Mouse (Mus musculus) liver, embryonic 15.5 days (tissue): ENCODE data around the gene Gpc6. TPM values are rescaled to one million over a fixed set of nuclear protein-coding genes. Genes with fewer than 3 reads are reported as not detected.

Experiments used
- ATAC-seq: fragments of 200-750 bp; cut with Nextera tagmentation; 2 replicates; pipeline ENCODE4 v1.8.0; 2017; ENCODE audit warnings: moderate number of reproducible peaks, mild to moderate bottlenecking, moderate library complexity; ENCODE audit not compliant: insufficient read depth
- H3K27ac ChIP-seq: fragments of 300-500 bp; sonication (generic); replicated peaks from 2 replicates; pipeline ENCODE4 v1.5.1; 2015; ENCODE audit warnings: mild to moderate bottlenecking, inconsistent platforms
- H3K27me3 ChIP-seq: fragments of 300-500 bp; sonication (generic); 2 replicates; pipeline ENCODE4 v1.6.1; 2015; ENCODE audit warnings: mild to moderate bottlenecking, inconsistent platforms
- H3K36me3 ChIP-seq: fragments of 300-500 bp; sonication (generic); replicated peaks from 2 replicates; pipeline ENCODE4 v1.6.1; 2015; ENCODE audit warnings: moderate library complexity, mild to moderate bottlenecking, inconsistent platforms
- H3K4me1 ChIP-seq: fragments of 300-500 bp; sonication (generic); replicated peaks from 2 replicates; pipeline ENCODE4 v1.6.1; 2015; ENCODE audit warnings: inconsistent platforms
- H3K4me2 ChIP-seq: fragments of 300-500 bp; sonication (generic); 2 replicates; pipeline ENCODE4 v1.6.1; 2015; ENCODE audit warnings: moderate library complexity, mild to moderate bottlenecking, inconsistent platforms
- H3K4me3 ChIP-seq: fragments of 300-500 bp; sonication (generic); replicated peaks from 2 replicates; pipeline ENCODE4 v1.5.1; 2015; ENCODE audit warnings: mild to moderate bottlenecking, inconsistent platforms
- H3K9ac ChIP-seq: fragments of 300-500 bp; sonication (generic); 2 replicates; pipeline ENCODE4 v1.6.1; 2015; ENCODE audit warnings: moderate library complexity, mild to moderate bottlenecking, inconsistent platforms
- H3K9me3 ChIP-seq: fragments of 300-500 bp; sonication (generic); replicated peaks from 2 replicates; pipeline ENCODE4 v1.6.1; 2016; ENCODE audit warnings: inconsistent platforms
- WGBS: fragments of 180-500 bp; shearing (Covaris S2); methylation state at CpG from one replicate; pipeline ENCODE4 v1.1.7; 2015; ENCODE audit warnings: mixed read lengths; ENCODE audit not compliant: insufficient replicate concordance; 5-methylcytosine and 5-hydroxymethylcytosine counted together
- polyA plus RNA-seq: library from polyadenylated mRNA; unstranded; fragments of >200 nt; fragmentation: Nextera tagmentation; extraction: Ambion mirVana; gene quantifications from 2 replicates; pipeline ENCODE4 v1.2.1, GENCODE M21; 2015

Gene Gpc6
- polyA plus RNA-seq, 1 experiment from 2014 or later: 3.4 TPM

DNA sequence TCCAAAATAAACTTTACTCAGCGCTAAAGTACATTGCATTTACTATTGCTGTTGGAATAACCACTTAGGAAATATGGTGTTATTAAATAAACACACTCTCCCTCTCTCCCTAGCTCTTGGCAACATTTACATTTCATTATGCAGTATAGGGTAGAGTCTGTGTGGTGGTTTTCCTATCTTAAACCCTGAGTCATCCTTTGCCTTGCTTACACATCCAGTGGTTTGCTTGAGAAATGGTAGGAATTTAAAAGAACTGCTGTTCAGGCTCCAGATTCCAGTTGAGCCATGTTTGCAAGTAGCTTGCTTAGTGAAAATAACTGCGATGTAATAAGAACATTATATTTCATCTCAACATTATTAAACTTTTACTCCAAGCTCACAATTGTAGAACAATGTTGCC is 3.3 kb downstream of the Gpc6 start:
- Histone ChIP-seq H3K9ac (no peak overlapping the region), H3K4me1 (no peaks in the 10 kb centered on the region), H3K4me3 (no peak overlapping the region), H3K36me3 (no peaks in the 10 kb centered on the region), H3K27me3 (peaks cover 42% of the 10 kb centered on the region), H3K9me3 (no peaks in the 10 kb centered on the region), H3K27ac (no peak overlapping the region), H3K4me2 (no peak overlapping the region)
- WGBS: 44% methylated on average over 2 of the region's 2 CpGs
- no peak for ATAC-seq

DNA sequence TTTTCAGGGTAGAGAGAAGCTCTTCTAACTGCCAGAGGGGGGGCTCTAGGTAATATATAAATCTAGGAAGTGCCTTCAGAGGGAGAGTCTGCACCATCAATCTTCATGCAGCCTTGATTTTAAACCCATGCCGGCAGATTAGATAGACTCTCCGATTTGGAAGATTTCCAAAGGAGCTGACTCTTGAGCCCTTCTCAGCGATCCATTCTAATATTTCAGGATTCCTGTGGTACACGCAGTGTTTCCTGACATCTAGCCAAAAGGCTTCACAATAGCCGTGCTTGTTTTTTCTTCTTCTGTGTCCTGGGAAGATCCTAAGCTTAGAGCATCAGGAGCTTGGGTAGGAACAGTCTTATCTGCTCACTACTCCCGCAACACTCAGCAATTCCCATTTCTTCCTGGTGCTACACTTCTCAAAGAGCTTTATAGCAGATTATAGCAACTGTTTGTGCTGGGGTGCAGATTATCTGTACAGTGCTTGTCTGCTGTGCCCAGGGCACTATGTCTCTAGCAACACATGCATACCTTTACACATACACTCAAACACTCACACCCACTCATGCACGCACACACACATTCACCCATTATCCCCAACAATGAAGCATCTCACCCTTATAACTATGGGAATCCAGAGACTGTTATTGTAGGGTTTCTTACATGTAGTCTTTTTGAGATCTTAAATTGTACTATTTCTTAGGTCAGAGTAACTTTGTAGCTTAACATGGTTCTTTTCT is 3.8 kb downstream of the Gpc6 start:
- WGBS: 60% methylated on average over 7 of the region's 7 CpGs
- H3K36me3 ChIP-seq: no peaks in the 10 kb centered on the region
- no peaks in the 10 kb centered on the region for H3K9me3 ChIP-seq
- no peak overlapping the region for H3K4me3 ChIP-seq
- peaks cover 42% of the 10 kb centered on the region for H3K27me3 ChIP-seq
- ATAC-seq: no peak
- no peak overlapping the region for H3K9ac ChIP-seq
- no peak overlapping the region for H3K4me2 ChIP-seq
- no peaks in the 10 kb centered on the region for H3K4me1 ChIP-seq
- no peak overlapping the region for H3K27ac ChIP-seq

DNA sequence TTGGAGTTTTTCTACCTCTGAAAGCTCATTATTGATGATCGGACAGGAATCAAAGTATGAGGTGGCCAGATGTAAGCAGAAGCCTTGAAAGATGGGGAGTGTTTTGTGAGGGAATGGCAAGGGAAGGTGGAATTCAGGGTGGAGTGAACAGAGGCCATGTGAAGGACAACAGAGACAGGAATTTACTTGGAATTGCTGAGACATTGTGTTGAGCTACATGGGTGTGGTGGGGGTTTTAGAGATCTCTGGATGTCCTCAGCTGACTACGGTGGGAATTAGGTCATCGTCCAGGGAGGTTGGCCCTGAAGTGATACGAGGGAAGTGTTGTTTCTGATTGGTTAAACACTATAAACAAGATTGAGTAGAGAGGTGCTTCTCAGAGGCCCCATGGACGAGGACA is 8.7 kb downstream of the Gpc6 start:
- Histone ChIP-seq H3K4me3 (no peak overlapping the region), H3K9ac (no peak overlapping the region), H3K4me2 (no peak overlapping the region), H3K9me3 (no peaks in the 10 kb centered on the region), H3K4me1 (no peaks in the 10 kb centered on the region), H3K36me3 (no peaks in the 10 kb centered on the region), H3K27ac (no peak overlapping the region), H3K27me3 (0 out of 2 replicates have a peak, but pooled peaks cover 4% of the 10 kb centered on the region)
- ATAC-seq: no peak
- 37% methylated on average over 5 of the region's 5 CpGs for WGBS

DNA sequence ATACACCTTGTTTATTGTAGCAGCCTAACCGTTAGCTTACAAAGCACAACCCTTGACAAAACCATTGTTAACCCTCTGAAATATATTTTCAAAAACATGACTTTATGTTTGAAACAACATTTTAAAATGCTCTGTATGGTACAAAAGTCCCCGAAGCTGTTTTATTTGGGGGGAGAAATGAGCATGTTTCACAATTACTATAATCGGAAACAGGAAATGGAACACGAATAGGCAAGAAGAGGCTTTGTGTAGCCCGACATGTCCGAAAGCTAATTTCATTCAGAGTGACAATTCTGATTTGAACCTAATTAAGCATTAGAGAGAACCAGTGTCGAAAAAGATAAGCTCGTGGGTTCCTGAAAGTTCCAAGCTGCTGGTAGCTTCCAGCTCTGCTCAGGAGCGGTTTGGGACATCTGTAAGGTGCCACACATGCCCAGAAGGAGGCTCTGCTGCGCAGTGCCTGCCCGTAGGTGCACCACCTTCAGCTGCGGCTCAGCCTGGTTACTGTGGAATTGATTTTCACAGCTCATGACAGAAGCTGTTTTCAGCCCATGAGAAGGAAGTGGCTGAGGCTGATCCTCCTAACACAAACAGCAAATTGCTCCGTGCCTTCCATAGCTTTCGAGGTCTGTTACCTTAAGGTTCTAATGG is 12.9 kb downstream of the Gpc6 start:
- Histone ChIP-seq H3K9me3 (no peaks in the 10 kb centered on the region), H3K9ac (no peak overlapping the region), H3K4me1 (no peaks in the 10 kb centered on the region), H3K27ac (no peak overlapping the region), H3K4me3 (no peak overlapping the region), H3K27me3 (no peaks in the 10 kb centered on the region), H3K4me2 (no peak overlapping the region), H3K36me3 (no peaks in the 10 kb centered on the region)
- 63% methylated on average over 14 of the region's 14 CpGs for WGBS
- ATAC-seq: no peak

DNA sequence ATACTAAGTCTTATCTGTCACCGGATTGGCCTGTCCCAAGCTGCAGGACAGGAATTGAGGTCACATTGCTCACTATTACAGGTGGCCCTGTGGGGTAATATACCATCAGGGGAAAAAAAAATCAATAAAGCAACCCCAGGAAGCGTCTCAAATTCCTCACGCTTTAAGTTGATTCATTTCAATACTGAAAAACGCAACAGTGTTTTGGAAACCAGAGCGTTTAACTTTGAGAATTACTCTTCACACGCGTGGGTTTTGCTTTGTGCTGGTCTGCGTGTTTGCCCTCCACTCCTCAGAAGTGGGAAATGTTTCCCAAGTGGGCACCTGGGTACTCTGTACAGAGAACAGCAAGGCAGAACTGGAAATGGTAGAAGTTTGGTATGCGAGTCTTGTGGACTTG is 13.6 kb downstream of the Gpc6 start:
- 72% methylated on average over 9 of the region's 9 CpGs for WGBS
- no peaks in the 10 kb centered on the region for H3K4me1 ChIP-seq
- no peak overlapping the region for H3K4me2 ChIP-seq
- no peak overlapping the region for H3K27ac ChIP-seq
- H3K36me3 ChIP-seq: no peaks in the 10 kb centered on the region
- H3K9me3 ChIP-seq: no peaks in the 10 kb centered on the region
- H3K4me3 ChIP-seq: no peak overlapping the region
- no peak for ATAC-seq
- no peak overlapping the region for H3K9ac ChIP-seq
- no peaks in the 10 kb centered on the region for H3K27me3 ChIP-seq

DNA sequence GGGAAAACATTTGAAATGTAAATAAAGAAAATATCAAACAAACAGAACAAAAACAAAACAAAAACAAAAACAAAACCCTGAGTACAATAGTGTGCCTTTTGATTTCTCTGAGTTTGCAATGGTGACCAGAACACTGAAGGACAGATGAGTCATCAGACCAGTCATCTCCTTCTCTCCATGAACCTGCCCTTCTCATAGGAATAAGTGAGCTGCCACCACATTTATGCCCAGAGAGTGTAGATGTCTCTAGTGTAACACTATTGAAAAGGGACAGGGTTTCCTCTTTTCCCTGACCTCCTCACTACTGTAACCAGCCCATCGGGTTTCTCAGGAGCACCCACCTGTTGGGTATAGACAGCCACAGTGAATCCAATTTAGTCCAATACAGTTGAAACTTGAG is 14.4 kb downstream of the Gpc6 start:
- 57% methylated on average over 1 of the region's 1 CpGs for WGBS
- no peaks in the 10 kb centered on the region for H3K27me3 ChIP-seq
- no peak overlapping the region for H3K9ac ChIP-seq
- H3K36me3 ChIP-seq: no peaks in the 10 kb centered on the region
- ATAC-seq: no peak
- no peaks in the 10 kb centered on the region for H3K4me1 ChIP-seq
- no peak overlapping the region for H3K27ac ChIP-seq
- H3K9me3 ChIP-seq: no peaks in the 10 kb centered on the region
- no peak overlapping the region for H3K4me3 ChIP-seq
- no peak overlapping the region for H3K4me2 ChIP-seq

DNA sequence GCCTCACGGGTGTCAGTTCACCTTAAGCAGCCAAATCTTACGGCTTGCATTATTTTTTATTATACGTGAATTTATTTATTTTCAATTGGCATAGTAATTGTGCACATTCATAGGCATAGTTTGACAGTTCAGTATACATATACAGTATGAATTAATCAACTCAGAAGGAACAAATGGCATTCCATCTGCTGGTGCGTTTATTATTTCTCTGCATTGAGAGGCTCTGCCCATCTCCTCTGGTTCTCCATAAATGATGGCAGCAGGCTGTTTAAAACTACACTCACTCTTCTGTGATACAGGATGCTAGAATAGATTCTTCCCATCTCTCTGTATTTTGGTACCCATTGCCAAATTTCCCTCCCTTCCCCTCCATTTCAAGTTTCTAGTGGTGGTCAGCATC is 16.7 kb downstream of the Gpc6 start:
- no peaks in the 10 kb centered on the region for H3K27me3 ChIP-seq
- H3K4me2 ChIP-seq: no peak overlapping the region
- H3K36me3 ChIP-seq: no peaks in the 10 kb centered on the region
- H3K4me3 ChIP-seq: no peak overlapping the region
- WGBS: 77% methylated on average over 4 of the region's 4 CpGs
- H3K27ac ChIP-seq: no peak overlapping the region
- H3K9me3 ChIP-seq: no peaks in the 10 kb centered on the region
- ATAC-seq: no peak
- H3K4me1 ChIP-seq: no peaks in the 10 kb centered on the region
- H3K9ac ChIP-seq: no peak overlapping the region

GRCm38 (mm10) chr14:116943751-116944150 is 18.6 kb downstream of the Gpc6 start:
- H3K9me3 ChIP-seq: no peaks in the 10 kb centered on the region
- H3K27ac ChIP-seq: no peak overlapping the region
- WGBS: 70% methylated on average over 7 of the region's 7 CpGs
- H3K27me3 ChIP-seq: no peaks in the 10 kb centered on the region
- H3K4me2 ChIP-seq: no peak overlapping the region
- ATAC-seq: no peak
- no peak overlapping the region for H3K9ac ChIP-seq
- no peak overlapping the region for H3K4me3 ChIP-seq
- no peaks in the 10 kb centered on the region for H3K36me3 ChIP-seq
- H3K4me1 ChIP-seq: no peaks in the 10 kb centered on the region

DNA sequence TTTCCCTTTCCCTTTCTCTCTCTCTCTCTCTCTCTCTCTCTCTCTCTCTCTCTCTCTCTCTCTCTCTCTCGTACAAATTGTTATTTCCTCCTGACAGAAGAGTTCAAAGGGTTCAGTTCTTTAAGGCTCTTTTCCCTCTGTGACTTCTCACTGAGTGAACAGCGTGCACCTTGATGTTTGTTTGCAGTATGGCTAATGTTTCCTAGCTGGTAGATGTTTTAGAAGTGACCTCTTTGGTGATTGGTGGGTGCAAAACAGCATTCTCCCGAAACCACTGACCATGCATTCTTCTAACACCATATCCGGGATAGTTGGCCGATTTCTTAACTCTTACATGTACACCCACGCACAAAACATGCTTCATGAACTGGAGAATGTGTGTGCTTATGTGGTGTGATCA is 20.9 kb downstream of the Gpc6 start:
- Histone ChIP-seq H3K9me3 (0 out of 2 replicates have a peak, but pooled peaks cover 2% of the 10 kb centered on the region), H3K4me3 (no peak overlapping the region), H3K27ac (0 out of 2 replicates have a peak overlapping the region, but pooled peaks have one; percentile 16), H3K36me3 (no peaks in the 10 kb centered on the region), H3K27me3 (no peaks in the 10 kb centered on the region), H3K4me2 (peak overlapping the region; percentile 34; the same call in 1 of the 2 replicates), H3K4me1 (no peaks in the 10 kb centered on the region), H3K9ac (no peak overlapping the region)
- 45% methylated on average over 6 of the region's 6 CpGs for WGBS
- peak; percentile 47; the same call in 1 of the 2 replicates for ATAC-seq

DNA sequence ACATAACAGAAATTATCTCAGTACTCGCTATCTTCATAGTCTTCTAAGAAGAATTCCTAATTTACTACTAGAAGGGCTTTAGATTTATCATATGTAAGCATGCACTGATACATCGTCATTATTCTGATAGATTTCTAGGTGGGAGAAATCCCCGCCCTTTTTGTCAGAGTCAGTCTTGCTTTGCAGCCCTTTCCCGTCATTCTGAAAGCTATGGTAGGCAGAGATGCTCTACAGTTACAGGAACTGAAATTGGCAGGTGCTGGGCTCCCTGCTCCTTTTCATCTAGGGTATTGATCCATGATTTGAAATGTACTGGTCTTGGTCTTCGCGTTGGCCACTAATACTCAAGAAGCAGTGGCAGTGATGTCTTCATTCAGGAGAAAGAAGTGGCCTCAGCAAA is 22.3 kb downstream of the Gpc6 start:
- Histone ChIP-seq H3K36me3 (no peaks in the 10 kb centered on the region), H3K4me3 (no peak overlapping the region), H3K27me3 (no peaks in the 10 kb centered on the region), H3K9me3 (0 out of 2 replicates have a peak, but pooled peaks cover 2% of the 10 kb centered on the region), H3K4me1 (no peaks in the 10 kb centered on the region), H3K4me2 (no peak overlapping the region), H3K9ac (no peak overlapping the region), H3K27ac (no peak overlapping the region)
- ATAC-seq: no peak
- WGBS: 73% methylated on average over 6 of the region's 6 CpGs

DNA sequence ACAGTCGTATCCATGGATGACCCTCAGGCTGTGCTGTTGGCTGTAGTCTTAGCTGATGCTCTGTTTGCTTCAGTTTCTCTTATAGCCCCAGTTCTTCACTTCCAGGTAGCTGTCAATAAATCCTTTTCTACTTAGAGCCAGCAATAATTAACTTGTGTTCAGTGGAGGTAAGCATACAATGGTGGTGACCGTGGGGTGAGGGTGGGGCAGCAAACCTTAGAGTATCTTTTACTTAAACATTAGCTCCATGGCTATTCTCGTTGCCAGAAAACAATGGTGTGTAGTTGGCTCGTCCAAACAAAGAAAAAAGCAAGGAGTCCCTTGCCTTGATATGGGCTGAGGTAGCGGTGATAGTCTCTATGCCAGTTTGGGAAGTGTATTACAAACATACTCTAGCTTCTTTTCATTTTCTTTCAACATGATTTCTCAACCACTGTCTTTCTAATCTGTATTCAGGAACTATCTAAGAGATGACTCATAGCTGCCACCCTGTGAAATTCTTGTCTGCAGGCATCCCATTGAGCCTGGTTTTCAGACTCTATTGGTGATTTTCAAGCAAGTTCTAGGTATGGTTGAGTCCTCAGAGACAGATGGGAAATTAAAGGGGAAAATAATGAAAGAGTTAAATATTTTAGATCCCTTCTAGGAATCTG is 22.9 kb downstream of the Gpc6 start:
- no peak overlapping the region for H3K9ac ChIP-seq
- H3K27me3 ChIP-seq: no peaks in the 10 kb centered on the region
- no peaks in the 10 kb centered on the region for H3K36me3 ChIP-seq
- no peaks in the 10 kb centered on the region for H3K4me1 ChIP-seq
- no peak overlapping the region for H3K4me2 ChIP-seq
- WGBS: 52% methylated on average over 5 of the region's 5 CpGs
- no peak overlapping the region for H3K27ac ChIP-seq
- 0 out of 2 replicates have a peak, but pooled peaks cover 2% of the 10 kb centered on the region for H3K9me3 ChIP-seq
- no peak for ATAC-seq
- no peak overlapping the region for H3K4me3 ChIP-seq
